Mouse (Mus musculus): Measurements from ENCODE around the gene Ptov1. TPM values are rescaled to one million over a fixed set of nuclear protein-coding genes. Genes with fewer than 3 reads are reported as not detected.
"Not testable (repeated sequence)": the region's sequence is repeated elsewhere in the genome, so short reads cannot be mapped to it uniquely, and the experiment has no call there.

The Ptov1 gene
- polyA plus RNA-seq, 1 experiment: 141 TPM

DNA sequence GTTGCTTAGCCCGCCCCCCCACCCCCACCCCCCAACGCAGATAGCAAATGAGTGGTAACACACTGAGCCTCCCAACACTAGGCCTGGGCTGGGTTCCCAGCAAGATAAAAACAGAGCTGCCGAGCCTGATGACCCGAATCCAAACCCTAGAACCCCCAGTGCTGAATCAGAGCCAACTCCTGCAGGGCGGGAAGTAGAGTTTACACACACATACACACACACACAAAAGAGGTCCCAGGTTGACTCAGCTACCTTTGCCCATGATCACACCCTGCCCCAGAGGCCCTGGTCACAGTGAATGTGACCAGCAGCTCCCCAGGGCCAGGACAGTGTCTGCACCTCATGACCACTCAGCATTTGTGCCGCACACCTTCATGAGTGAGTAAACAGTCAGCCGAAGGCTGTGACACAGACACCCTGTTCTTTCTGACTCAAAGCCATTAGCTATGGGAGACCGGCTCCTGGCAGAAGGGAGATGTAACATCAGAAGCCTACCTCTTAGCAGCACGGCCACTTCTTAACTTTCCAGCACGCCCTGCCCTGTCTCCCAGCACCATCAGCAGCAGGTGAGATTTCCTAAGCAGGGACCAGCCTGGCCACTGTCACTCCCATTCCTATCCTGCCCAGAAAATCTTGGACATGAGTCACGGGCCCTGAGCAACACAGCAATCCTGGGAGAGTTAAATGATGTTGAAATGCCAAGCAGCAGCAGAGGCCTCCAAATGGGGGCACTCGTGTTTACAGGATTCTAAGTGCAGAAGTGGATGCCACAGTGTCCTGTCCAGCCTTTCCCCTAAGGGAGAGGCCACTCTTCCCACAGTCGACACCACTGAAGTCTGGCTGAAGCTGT lies 18.9 kb upstream of the Ptov1 start:
- Histone ChIP-seq H3K4me3 (ENCODE audit: low read depth, low read length) (no peak overlapping the region), H3K27ac (ENCODE audit: insufficient read depth, low read depth, low read length) (no peak overlapping the region)
- 83% methylated on average over 13 of the region's 13 CpGs for WGBS

DNA sequence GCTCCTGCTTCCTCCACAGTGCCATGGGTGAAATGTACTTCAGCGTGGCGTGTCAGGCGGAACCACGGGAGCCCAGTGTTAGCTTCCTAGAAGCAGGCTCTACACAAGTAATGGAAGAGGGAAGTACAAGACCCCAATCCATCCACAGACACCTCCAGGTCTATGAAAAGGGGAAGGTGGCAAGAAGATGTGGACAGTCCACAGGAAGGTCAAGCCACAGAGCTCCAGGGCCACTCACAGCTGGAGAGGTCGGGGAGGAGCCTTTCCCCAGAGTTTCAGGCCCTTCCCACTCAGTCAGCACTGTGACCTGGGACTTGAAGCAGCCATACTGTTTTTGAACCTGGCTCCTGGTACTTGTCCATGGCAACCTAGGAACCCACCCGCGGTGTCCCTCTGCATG lies 17.4 kb upstream of the Ptov1 start:
- Histone ChIP-seq H3K27me3 (ENCODE audit: control insufficient read depth, insufficient read depth, low read length) (no peaks in the 10 kb centered on the region), H3K4me3 (ENCODE audit: low read depth, low read length) (no peak overlapping the region), H3K36me3 (ENCODE audit: control insufficient read depth, insufficient read depth, low read length) (peaks cover 40% of the 10 kb centered on the region), H3K4me1 (ENCODE audit: control insufficient read depth, insufficient read depth, insufficient read length, low read length) (peaks cover 11% of the 10 kb centered on the region), H3K27ac (ENCODE audit: insufficient read depth, low read depth, low read length) (no peak overlapping the region)
- no peak for TF ChIP-seq CTCF (IDR thresholded peaks at IDR 0.05; ENCODE audit: extremely low read depth, insufficient read length, insufficient replicate concordance, low read depth, low read length)
- no peak for TF ChIP-seq POLR2A (IDR thresholded peaks at IDR 0.05; ENCODE audit: low read depth, low read length)
- 85% methylated on average over 7 of the region's 7 CpGs for WGBS

More for the DNA sequence above, 18.9 kb upstream of the Ptov1 start:
- H3K36me3 ChIP-seq (ENCODE audit: control insufficient read depth, insufficient read depth, low read length): peaks cover 27% of the 10 kb centered on the region
- TF ChIP-seq CTCF (IDR thresholded peaks at IDR 0.05; ENCODE audit: extremely low read depth, insufficient read length, insufficient replicate concordance, low read depth, low read length) (no peak), POLR2A (IDR thresholded peaks at IDR 0.05; ENCODE audit: low read depth, low read length) (no peak)
- H3K27me3 ChIP-seq (ENCODE audit: control insufficient read depth, insufficient read depth, low read length): no peaks in the 10 kb centered on the region
- H3K4me1 ChIP-seq (ENCODE audit: control insufficient read depth, insufficient read depth, insufficient read length, low read length): peaks cover 11% of the 10 kb centered on the region

DNA sequence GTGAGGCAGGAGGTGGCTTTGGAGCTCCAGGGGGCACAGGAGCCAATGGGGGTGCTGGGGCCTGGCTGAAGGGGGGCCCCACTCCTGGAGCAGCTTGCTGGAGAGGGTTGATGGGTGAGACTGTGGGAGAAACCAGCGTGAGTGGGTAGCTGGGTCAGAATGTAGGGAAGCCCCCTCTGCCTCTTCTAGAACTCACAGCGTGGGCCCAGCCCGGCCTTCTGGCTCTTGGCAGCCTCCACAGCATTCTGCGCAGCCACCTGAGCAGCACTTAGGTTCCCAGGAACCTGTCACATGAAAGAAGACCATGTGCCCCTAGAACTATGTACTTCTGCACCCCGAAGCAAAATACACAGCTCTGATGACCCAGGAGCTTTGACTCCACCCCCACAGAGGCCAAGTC lies 15.0 kb upstream of the Ptov1 start:
- Histone ChIP-seq H3K27ac (ENCODE audit: insufficient read depth, low read depth, low read length) (no peak overlapping the region), H3K4me3 (ENCODE audit: low read depth, low read length) (no peak overlapping the region), H3K36me3 (ENCODE audit: control insufficient read depth, insufficient read depth, low read length) (peaks cover 62% of the 10 kb centered on the region), H3K27me3 (ENCODE audit: control insufficient read depth, insufficient read depth, low read length) (no peaks in the 10 kb centered on the region), H3K4me1 (ENCODE audit: control insufficient read depth, insufficient read depth, insufficient read length, low read length) (no peaks in the 10 kb centered on the region)
- TF ChIP-seq POLR2A (IDR thresholded peaks at IDR 0.05; ENCODE audit: low read depth, low read length) (no peak), CTCF (IDR thresholded peaks at IDR 0.05; ENCODE audit: extremely low read depth, insufficient read length, insufficient replicate concordance, low read depth, low read length) (no peak)
- 92% methylated on average over 5 of the region's 5 CpGs for WGBS

DNA sequence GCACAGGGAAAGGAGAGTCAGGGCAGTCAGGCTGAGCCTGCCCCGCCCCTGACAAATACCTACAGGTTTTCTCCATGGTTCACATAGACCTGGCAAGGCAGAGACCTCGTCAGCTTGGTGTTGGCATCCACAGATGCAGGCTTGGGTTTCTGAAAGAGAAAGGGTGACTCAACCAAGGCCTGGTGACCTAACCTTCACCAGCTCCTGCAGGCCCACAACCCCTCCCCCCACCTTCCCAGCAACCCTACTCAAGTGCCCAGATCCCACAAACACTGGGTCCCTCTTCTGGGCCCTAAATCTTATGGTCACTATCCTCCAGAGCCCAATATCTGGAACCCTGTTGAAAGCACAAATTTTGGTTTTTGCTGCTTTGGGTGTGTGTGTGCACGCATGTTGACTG lies 13.4 kb upstream of the Ptov1 start:
- H3K27me3 ChIP-seq (ENCODE audit: control insufficient read depth, insufficient read depth, low read length): no peaks in the 10 kb centered on the region
- H3K4me1 ChIP-seq (ENCODE audit: control insufficient read depth, insufficient read depth, insufficient read length, low read length): no peaks in the 10 kb centered on the region
- no peak overlapping the region for H3K27ac ChIP-seq (ENCODE audit: insufficient read depth, low read depth, low read length)
- peaks cover 70% of the 10 kb centered on the region for H3K36me3 ChIP-seq (ENCODE audit: control insufficient read depth, insufficient read depth, low read length)
- TF ChIP-seq POLR2A (IDR thresholded peaks at IDR 0.05; ENCODE audit: low read depth, low read length) (no peak), CTCF (IDR thresholded peaks at IDR 0.05; ENCODE audit: extremely low read depth, insufficient read length, insufficient replicate concordance, low read depth, low read length) (no peak)
- 93% methylated on average over 3 of the region's 3 CpGs for WGBS
- no peak overlapping the region for H3K4me3 ChIP-seq (ENCODE audit: low read depth, low read length)

DNA sequence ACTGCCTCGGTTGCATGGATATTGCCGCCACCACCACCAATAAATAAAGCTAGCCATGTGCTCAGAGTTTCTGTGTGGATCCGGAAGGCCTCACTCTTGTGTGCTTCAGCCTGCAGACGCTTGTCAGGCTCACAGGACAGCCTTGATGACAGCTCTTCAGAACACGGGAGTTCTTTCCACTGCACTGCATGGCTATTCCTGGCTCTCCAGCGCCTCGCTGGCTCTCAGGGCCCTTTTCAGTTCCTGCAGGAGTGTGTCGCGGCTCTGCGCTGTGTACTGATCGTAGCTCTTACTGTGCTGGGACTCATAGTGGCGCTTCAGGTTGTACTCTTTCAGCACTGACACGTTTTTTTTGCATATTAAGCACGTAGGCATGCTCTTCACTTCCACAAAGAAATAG lies 8.2 kb upstream of the Ptov1 start:
- H3K36me3 ChIP-seq (ENCODE audit: control insufficient read depth, insufficient read depth, low read length): peaks cover 56% of the 10 kb centered on the region
- no peaks in the 10 kb centered on the region for H3K4me1 ChIP-seq (ENCODE audit: control insufficient read depth, insufficient read depth, insufficient read length, low read length)
- no peaks in the 10 kb centered on the region for H3K27me3 ChIP-seq (ENCODE audit: control insufficient read depth, insufficient read depth, low read length)
- H3K4me3 ChIP-seq (ENCODE audit: low read depth, low read length): no peak overlapping the region
- WGBS: 89% methylated on average over 14 of the region's 14 CpGs
- TF ChIP-seq CTCF (IDR thresholded peaks at IDR 0.05; ENCODE audit: extremely low read depth, insufficient read length, insufficient replicate concordance, low read depth, low read length) (no peak), POLR2A (IDR thresholded peaks at IDR 0.05; ENCODE audit: low read depth, low read length) (no peak)
- no peak overlapping the region for H3K27ac ChIP-seq (ENCODE audit: insufficient read depth, low read depth, low read length)

DNA sequence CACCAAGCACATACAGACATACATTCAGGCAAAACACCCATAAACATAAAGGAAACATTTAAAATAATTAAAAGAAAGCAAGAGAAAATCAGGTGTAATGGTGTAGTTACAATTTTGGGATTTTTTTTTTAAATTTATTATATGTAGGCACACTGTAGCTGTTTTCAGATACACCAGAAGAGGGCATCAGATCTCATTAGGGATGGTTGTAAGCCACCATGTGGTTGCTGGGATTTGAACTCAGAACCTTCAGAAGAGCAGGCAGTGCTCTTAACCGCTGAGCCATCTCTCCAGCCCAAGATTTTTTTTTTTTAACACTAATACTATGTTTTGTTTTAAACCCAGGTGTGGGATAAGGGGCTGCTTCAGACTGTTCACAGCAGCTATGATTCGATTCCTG lies 2.2 kb upstream of the Ptov1 start:
- H3K4me3 ChIP-seq (ENCODE audit: low read depth, low read length); H3K4me1 ChIP-seq (ENCODE audit: control insufficient read depth, insufficient read depth, insufficient read length, low read length); H3K36me3 ChIP-seq (ENCODE audit: control insufficient read depth, insufficient read depth, low read length); H3K27ac ChIP-seq (ENCODE audit: insufficient read depth, low read depth, low read length); H3K27me3 ChIP-seq (ENCODE audit: control insufficient read depth, insufficient read depth, low read length): not testable (repeated sequence)
- WGBS: 95% methylated on average over 2 of the region's 2 CpGs

DNA sequence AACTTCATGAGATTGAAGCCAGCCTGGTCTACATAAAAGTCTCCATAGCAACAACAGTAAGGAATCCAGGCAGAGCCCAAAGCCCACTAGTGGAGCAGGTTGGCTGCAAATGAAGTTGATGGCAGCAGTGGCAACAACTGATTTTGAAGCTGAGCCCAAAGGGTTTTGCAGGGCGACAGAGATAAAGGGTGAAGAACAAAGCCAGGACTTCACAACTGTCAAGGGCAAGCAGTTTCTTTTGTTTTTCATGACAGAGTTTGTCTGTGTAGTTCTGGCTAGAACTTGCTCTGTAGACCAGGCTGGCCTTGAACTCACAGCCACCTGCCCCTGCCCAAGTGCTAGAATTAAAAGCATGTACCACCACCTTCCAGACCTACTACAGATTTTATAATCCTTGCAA lies 1.6 kb upstream of the Ptov1 start:
- WGBS: 94% methylated on average over 1 of the region's 1 CpGs
- Histone ChIP-seq H3K36me3 (ENCODE audit: control insufficient read depth, insufficient read depth, low read length) (no peaks in the 10 kb centered on the region), H3K4me3 (ENCODE audit: low read depth, low read length) (no peak overlapping the region), H3K27ac (ENCODE audit: insufficient read depth, low read depth, low read length) (no peak overlapping the region), H3K27me3 (ENCODE audit: control insufficient read depth, insufficient read depth, low read length) (no peaks in the 10 kb centered on the region), H3K4me1 (ENCODE audit: control insufficient read depth, insufficient read depth, insufficient read length, low read length) (peaks cover 8% of the 10 kb centered on the region)
- no peak for TF ChIP-seq POLR2A (IDR thresholded peaks at IDR 0.05; ENCODE audit: low read depth, low read length)
- no peak for TF ChIP-seq CTCF (IDR thresholded peaks at IDR 0.05; ENCODE audit: extremely low read depth, insufficient read length, insufficient replicate concordance, low read depth, low read length)
